Mouse (Mus musculus) CD4-positive, CD25-positive, alpha-beta regulatory T cell (primary cell): ENCODE results near the gene Olfr110. TPM values are rescaled to one million over a fixed set of nuclear protein-coding genes. Genes with fewer than 3 reads are reported as not detected.

Experiments
- polyA plus RNA-seq: library from polyadenylated mRNA; unstranded; fragments of 100-300 nt; shearing (Covaris generic); gene quantifications from one replicate; pipeline ENCODE4 v1.2.1, GENCODE M21; 2017

The Olfr110 gene
- not detected for polyA plus RNA-seq

DNA sequence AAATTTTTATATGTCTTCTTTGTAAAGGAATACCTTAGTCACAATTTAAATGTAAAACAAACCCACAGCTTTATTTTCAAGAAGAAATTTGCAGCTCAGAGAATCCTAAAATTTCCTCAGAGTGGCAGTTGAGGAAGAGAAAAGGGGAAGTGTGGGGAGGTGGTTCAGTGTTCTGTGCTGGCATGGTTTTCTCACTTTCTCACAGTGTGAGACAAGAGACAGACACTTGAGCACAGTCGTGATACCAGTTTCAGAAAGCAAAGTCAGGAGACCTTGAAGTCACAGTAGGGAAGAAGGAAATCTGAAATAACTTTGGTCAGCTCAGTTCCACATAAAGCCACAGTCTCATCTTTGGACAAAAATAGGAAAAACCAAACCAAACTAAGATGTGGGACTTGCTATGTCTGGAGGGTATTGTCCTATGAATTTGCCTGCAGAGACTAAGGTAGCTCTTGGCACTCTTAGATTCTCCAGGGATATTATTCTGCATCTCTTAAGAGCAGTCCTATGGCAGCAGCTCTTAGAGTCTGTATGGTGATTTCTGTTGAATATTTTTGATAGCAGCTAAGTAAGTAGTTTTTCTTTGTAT lies at the start of gene Olfr110:
TSS of gene Olfr110 (plus strand) at position 539 of the 589 bp plus-strand sequence.

DNA sequence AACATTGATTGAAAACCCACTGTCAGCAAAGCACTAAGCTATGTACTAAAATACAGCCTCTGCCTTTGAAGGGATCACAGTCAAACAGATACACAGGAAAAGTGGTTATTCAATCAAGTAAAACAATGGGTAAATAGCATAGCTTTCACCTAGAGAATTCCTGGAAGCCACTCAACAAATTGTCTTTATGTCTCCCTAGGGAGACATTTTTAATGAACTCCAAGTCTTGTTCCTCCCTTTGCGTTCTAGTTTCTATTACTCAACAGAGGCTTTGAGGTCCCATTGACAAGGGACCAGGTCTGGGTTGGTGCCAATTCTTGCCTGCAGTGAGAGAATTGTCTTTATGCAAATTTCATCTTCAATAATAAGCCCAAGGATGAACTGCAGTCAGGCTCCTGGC lies 47.1 kb upstream of the Olfr110 start, which contains the start of gene Olfr108:
TSS of gene Olfr108 (plus strand) at position 301 of the 400 bp plus-strand sequence.

DNA sequence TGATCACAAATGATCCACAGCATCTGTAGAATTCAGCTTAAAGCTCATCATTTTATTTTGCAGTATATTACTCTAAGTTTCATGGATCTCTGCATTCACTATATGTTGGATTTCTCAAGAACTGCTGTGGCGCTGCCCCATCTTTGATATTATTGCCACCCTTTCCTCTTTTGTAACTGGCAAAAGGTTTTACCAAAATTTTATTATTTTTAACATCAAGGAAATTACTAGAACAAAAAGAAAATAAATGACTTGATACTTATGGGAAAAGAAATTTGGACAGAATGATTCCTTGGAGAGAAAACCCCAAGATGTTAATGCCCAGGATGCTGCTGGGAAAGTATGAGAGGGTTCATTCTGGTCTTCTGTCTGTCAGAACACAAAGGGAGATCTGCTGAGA lies 33.7 kb upstream of the Olfr110 start, which contains the start of gene Olfr109:
TSS of gene Olfr109 (plus strand) at position 301 of the 400 bp plus-strand sequence.

DNA sequence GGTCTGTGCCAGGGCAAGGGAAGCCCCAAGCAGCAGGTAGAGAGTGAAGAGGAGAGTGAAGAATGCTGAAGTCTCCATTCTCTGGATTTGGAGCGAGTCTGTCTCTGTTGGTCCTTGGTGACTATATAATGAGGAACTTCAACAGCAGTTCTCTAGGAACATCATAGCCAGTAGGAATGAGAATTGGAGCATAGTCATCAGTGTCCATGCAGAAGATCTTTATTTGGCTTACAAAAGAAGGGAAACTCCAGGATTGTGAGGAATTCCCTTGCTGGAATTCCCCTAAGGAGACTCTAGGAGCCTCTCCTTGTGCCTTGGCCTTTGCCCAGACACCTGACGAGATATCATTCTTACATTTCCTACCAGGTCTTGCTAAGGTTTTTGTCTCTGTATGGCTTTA lies 8.8 kb upstream of the Olfr110 start, which contains the start of gene H2-M2:
TSS of gene H2-M2 (minus strand) at position 101 of the 400 bp plus-strand sequence.

DNA sequence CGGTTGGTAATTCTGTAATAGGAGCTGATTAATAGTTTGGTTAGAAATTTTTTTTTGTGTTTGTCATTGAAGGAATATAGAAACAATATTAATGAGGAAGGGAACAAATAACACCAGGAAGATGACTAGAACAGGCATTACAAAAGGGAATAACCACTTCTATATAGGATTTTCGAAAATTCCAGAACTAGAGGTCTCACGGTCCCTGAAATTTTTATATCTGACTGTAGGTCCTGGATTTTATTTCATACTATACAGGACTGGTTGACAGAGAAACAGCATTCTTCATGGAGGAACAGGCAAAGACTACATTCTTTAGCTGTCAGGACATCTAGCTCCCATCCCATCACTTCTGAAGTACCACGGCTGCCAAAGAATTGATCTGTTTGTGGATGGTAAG lies 15.5 kb downstream of the Olfr110 start, which contains the start of gene Olfr111:
TSS of gene Olfr111 (plus strand) at position 301 of the 400 bp plus-strand sequence.

Other genes with a start within 250 kb of the Olfr110 start
- not detected for gene Olfr98, start 228.7 kb upstream of the Olfr110 start, polyA plus RNA-seq
- 103 TPM for gene H2-M3, start 222.2 kb upstream of the Olfr110 start, polyA plus RNA-seq
- 2.4 TPM for gene Olfr99, start 209.0 kb upstream of the Olfr110 start, polyA plus RNA-seq
- gene Olfr101, start 188.2 kb upstream of the Olfr110 start, polyA plus RNA-seq: 0.10 TPM
- 0.19 TPM for gene Olfr102, start 175.4 kb upstream of the Olfr110 start, polyA plus RNA-seq
- not detected for gene Olfr103, start 152.8 kb upstream of the Olfr110 start, polyA plus RNA-seq
- gene Olfr104-ps, start 132.9 kb upstream of the Olfr110 start, polyA plus RNA-seq: not detected
- not detected for gene Olfr105-ps, start 113.4 kb upstream of the Olfr110 start, polyA plus RNA-seq
- not detected for gene Olfr106-ps, start 102.1 kb upstream of the Olfr110 start, polyA plus RNA-seq
- 0.05 TPM for gene Olfr107, start 93.2 kb upstream of the Olfr110 start, polyA plus RNA-seq
- gene Olfr108, start 47.0 kb upstream of the Olfr110 start, polyA plus RNA-seq: not detected
- gene Olfr109, start 33.6 kb upstream of the Olfr110 start, polyA plus RNA-seq: 0.11 TPM
- gene H2-M2, start 8.9 kb upstream of the Olfr110 start, polyA plus RNA-seq: 0.36 TPM
- gene Olfr111, start 15.6 kb downstream of the Olfr110 start, polyA plus RNA-seq: not detected
- gene Olfr112, start 77.0 kb downstream of the Olfr110 start, polyA plus RNA-seq: not detected
- gene Olfr113, start 85.2 kb downstream of the Olfr110 start, polyA plus RNA-seq: not detected
- gene Olfr114, start 100.3 kb downstream of the Olfr110 start, polyA plus RNA-seq: not detected
- gene Olfr115, start 134.6 kb downstream of the Olfr110 start, polyA plus RNA-seq: not detected
- not detected for gene Olfr116, start 134.7 kb downstream of the Olfr110 start, polyA plus RNA-seq
- gene Olfr117, start 171.3 kb downstream of the Olfr110 start, polyA plus RNA-seq: 0.07 TPM
- gene Olfr118, start 174.5 kb downstream of the Olfr110 start, polyA plus RNA-seq: 0.10 TPM
- not detected for gene Olfr119, start 204.1 kb downstream of the Olfr110 start, polyA plus RNA-seq
- gene Olfr120, start 229.3 kb downstream of the Olfr110 start, polyA plus RNA-seq: not detected